Mouse (Mus musculus): ENCODE results near the gene Mpp2. TPM values are rescaled to one million over a fixed set of nuclear protein-coding genes. Genes with fewer than 3 reads are reported as not detected.

Gene Mpp2
- polyA plus RNA-seq (2015; fragmentation: Illumina TruSeq; extraction: RNeasy Lipid Tissue Mini Kit (QIAGEN cat#74804); ENCODE audit: low read depth, low replicate concordance) = 87.5 TPM

DNA sequence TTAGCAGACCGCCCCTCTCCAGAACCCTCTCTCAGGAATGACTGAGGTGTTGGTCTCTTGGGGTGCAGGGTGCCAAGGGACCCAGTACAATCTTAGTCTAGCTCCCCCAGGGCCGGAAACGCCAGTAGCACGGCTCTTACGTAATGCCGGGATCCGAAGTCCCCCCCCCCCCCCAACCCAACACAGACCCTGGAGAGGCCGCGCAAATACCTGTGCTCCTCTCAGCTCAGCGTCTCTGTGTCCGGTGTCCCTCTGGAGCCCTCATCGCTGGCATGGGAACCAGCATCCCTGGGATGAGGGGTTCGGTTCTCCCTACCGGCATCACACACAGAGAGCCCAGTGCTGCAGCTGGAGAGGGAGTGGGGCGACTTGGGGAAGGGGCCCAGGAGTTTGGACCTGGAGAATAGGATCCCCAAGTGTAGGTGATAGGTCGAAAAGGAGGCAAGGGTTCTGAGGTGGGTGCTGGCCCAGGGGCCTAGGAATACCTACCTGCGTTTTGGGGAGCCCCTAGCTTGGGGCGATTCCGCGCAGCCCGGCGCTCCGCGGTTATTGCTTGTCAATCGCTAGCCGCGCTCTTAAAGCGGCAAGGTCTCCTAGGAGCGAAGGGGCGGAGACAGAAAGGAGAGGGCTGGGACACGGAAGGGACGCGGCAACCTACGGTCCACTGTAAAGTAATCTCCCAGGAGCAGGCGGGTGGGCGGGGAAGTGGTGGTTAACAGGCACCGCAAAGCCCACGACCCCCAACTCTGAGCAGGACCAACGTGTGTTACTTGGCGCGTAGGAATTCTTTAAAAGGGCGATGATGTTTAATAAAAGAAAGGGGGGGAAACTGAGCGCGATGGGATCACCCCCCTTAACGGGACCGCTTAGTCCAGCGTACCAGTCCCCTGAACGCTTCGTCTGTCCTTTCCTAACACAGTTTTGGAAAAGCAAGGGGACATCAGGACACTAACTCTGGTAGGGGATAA lies at the start of gene Mpp2:
Gene Mpp2, minus strand, starts transcription at position 585 of the 968 bp plus-strand sequence.

DNA sequence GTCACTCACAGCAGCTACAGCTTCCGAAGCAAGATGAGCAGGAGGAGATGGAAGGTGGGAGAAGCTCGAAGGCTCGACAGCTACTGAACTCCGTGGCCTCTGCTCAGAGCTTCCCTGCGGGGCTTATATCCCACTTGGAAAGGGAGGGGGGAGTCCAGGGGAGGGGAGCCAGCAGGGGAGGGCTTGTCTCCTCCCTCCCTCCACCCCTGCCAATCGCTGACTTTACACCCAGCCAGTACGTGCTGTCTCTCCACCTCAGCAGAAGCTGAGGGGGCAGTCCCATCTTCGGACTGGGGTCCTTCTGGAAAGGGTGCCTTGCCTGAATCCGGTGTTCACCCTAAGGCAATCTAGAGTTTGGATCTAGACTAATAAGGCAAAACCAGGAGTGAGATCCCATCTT lies 19.4 kb upstream of the Mpp2 start, which contains the start of gene Pyy:
Gene Pyy, minus strand, starts transcription at position 101 of the 400 bp plus-strand sequence.

DNA sequence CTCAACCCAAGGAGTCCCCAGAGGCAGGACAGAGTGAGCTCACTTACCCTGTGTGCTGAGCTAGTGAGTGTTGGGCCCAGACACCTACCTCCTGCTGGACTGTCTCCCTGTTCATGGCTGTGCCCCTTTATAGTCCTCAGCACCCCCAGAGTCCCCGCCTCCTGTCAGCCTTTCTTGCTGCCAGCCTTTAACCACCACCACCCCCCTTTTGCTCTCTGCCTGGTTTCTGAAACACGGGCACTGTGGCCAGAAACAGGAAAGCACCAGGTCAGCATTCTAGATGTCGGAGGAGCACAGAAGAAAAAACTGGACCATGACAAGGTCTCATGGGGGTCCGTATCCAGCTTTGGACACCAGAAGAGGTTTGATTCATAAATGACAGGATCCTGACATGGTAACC lies 12.9 kb upstream of the Mpp2 start, which contains the start of gene Ppy:
Gene Ppy, minus strand, starts transcription at position 101 of the 400 bp plus-strand sequence.

DNA sequence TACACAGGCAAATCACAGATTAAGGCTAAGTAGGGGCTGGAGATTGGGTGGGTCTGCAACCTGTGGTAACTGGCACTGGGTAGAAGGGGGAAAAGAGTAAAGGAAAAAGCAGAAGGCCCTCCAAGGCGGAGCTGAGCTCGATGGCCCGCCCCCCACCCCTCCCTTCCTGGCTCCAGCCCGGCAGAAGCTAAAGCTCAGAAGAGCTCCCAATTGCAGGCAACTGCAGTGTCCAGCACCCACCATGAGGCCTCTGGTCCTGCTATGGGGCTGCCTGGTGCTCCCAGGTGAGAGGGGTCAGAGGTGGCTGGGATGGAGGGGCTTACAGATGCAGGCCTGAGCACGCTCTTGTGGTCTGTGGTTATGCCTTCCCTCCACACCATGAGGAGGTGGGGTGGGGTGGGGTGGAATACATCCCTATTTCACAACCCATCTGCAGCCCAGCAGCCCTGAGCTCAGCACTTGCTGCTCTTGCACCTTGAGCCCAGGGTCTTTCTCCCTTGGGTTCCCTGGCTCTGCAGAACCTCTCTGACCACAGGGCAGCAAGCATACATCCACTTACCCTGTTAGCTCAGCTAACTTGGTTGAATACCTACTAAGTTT lies 46.9 kb downstream of the Mpp2 start, which contains the start of gene Cd300lg:
Gene Cd300lg, plus strand, starts transcription at position 160 of the 600 bp plus-strand sequence.

DNA sequence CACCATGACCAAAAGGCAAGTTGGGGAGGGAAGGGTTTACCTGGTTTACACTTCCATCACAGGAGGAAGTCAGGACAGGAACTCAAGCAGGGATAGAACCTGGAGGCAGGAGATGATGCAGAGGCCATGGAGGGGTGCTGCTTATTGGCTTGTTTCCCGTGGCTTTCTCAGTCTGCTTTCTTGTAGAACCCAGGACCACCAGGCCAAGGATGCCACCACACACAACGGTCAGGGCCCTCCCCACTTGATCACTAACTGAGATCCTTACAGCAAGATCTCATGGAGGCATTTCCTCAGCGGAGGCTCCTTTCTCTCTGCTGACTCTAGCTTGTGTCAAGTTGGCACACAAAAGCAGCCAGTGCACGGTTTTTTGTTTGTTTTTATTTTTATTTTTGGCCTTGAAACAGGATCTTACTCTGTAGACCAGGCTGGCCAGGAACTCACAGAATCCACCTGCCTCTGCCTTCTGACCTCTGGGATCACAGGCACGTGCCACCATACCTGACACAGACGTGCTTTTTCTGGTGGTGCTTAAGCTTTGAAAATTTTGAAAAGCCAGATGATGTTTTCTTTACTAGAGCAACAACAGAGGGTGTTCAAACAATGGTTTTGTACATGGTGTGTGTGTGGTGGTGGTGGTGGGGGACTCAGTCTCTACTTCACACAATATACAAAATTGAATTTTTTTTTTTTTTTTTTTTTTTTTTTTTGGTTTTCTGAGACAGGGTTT lies 60.1 kb downstream of the Mpp2 start, which contains the start of gene Mpp3:
Gene Mpp3, minus strand, starts transcription at position 375 of the 730 bp plus-strand sequence.

Other genes with a start within 250 kb of the Mpp2 start
- 0.79 TPM for gene Meox1, start 194.1 kb downstream of the Mpp2 start, polyA plus RNA-seq (2015; fragmentation: Illumina TruSeq; extraction: RNeasy Lipid Tissue Mini Kit (QIAGEN cat#74804); ENCODE audit: low read depth, low replicate concordance)
- gene Sost, start 121.5 kb downstream of the Mpp2 start, polyA plus RNA-seq (2015; fragmentation: Illumina TruSeq; extraction: RNeasy Lipid Tissue Mini Kit (QIAGEN cat#74804); ENCODE audit: low read depth, low replicate concordance) = not detected
- gene Cfap97d1, start 104.2 kb downstream of the Mpp2 start, polyA plus RNA-seq (2015; fragmentation: Illumina TruSeq; extraction: RNeasy Lipid Tissue Mini Kit (QIAGEN cat#74804); ENCODE audit: low read depth, low replicate concordance) = not detected
- gene Dusp3, start 101.5 kb downstream of the Mpp2 start, polyA plus RNA-seq (2015; fragmentation: Illumina TruSeq; extraction: RNeasy Lipid Tissue Mini Kit (QIAGEN cat#74804); ENCODE audit: low read depth, low replicate concordance) = 151 TPM
- 42.1 TPM for gene Mpp3, start 60.1 kb downstream of the Mpp2 start, polyA plus RNA-seq (2015; fragmentation: Illumina TruSeq; extraction: RNeasy Lipid Tissue Mini Kit (QIAGEN cat#74804); ENCODE audit: low read depth, low replicate concordance)
- gene Cd300lg, start 47.0 kb downstream of the Mpp2 start, polyA plus RNA-seq (2015; fragmentation: Illumina TruSeq; extraction: RNeasy Lipid Tissue Mini Kit (QIAGEN cat#74804); ENCODE audit: low read depth, low replicate concordance) = 0.25 TPM
- gene Ppy, start 12.8 kb upstream of the Mpp2 start, polyA plus RNA-seq (2015; fragmentation: Illumina TruSeq; extraction: RNeasy Lipid Tissue Mini Kit (QIAGEN cat#74804); ENCODE audit: low read depth, low replicate concordance) = not detected
- gene Pyy, start 19.3 kb upstream of the Mpp2 start, polyA plus RNA-seq (2015; fragmentation: Illumina TruSeq; extraction: RNeasy Lipid Tissue Mini Kit (QIAGEN cat#74804); ENCODE audit: low read depth, low replicate concordance) = not detected
- not detected for gene Nags, start 57.0 kb upstream of the Mpp2 start, polyA plus RNA-seq (2015; fragmentation: Illumina TruSeq; extraction: RNeasy Lipid Tissue Mini Kit (QIAGEN cat#74804); ENCODE audit: low read depth, low replicate concordance)
- gene Tmem101, start 67.9 kb upstream of the Mpp2 start, polyA plus RNA-seq (2015; fragmentation: Illumina TruSeq; extraction: RNeasy Lipid Tissue Mini Kit (QIAGEN cat#74804); ENCODE audit: low read depth, low replicate concordance) = 25.8 TPM
- gene Lsm12, start 96.8 kb upstream of the Mpp2 start, polyA plus RNA-seq (2015; fragmentation: Illumina TruSeq; extraction: RNeasy Lipid Tissue Mini Kit (QIAGEN cat#74804); ENCODE audit: low read depth, low replicate concordance) = 26.1 TPM
- 61.4 TPM for gene G6pc3, start 101.1 kb upstream of the Mpp2 start, polyA plus RNA-seq (2015; fragmentation: Illumina TruSeq; extraction: RNeasy Lipid Tissue Mini Kit (QIAGEN cat#74804); ENCODE audit: low read depth, low replicate concordance)
- gene Hdac5, start 141.7 kb upstream of the Mpp2 start, polyA plus RNA-seq (2015; fragmentation: Illumina TruSeq; extraction: RNeasy Lipid Tissue Mini Kit (QIAGEN cat#74804); ENCODE audit: low read depth, low replicate concordance) = 122 TPM
- gene BC030867, start 160.4 kb upstream of the Mpp2 start, polyA plus RNA-seq (2015; fragmentation: Illumina TruSeq; extraction: RNeasy Lipid Tissue Mini Kit (QIAGEN cat#74804); ENCODE audit: low read depth, low replicate concordance) = 2.6 TPM
- 3.1 TPM for gene Asb16, start 180.2 kb upstream of the Mpp2 start, polyA plus RNA-seq (2015; fragmentation: Illumina TruSeq; extraction: RNeasy Lipid Tissue Mini Kit (QIAGEN cat#74804); ENCODE audit: low read depth, low replicate concordance)
- gene Tmub2, start 196.4 kb upstream of the Mpp2 start, polyA plus RNA-seq (2015; fragmentation: Illumina TruSeq; extraction: RNeasy Lipid Tissue Mini Kit (QIAGEN cat#74804); ENCODE audit: low read depth, low replicate concordance) = 92.1 TPM
- gene Atxn7l3, start 208.1 kb upstream of the Mpp2 start, polyA plus RNA-seq (2015; fragmentation: Illumina TruSeq; extraction: RNeasy Lipid Tissue Mini Kit (QIAGEN cat#74804); ENCODE audit: low read depth, low replicate concordance) = 175 TPM
- 89.6 TPM for gene Ubtf, start 231.2 kb upstream of the Mpp2 start, polyA plus RNA-seq (2015; fragmentation: Illumina TruSeq; extraction: RNeasy Lipid Tissue Mini Kit (QIAGEN cat#74804); ENCODE audit: low read depth, low replicate concordance)